Mouse (Mus musculus) midbrain, embryonic 10.5 days (tissue): ENCODE results near the gene Pdzd2. TPM values are rescaled to one million over a fixed set of nuclear protein-coding genes. Genes with fewer than 3 reads are reported as not detected.

Experiments used
- DNase-seq: peaks from one replicate; pipeline ENCODE4 v3.0.0-alpha.2; 2017; ENCODE audit warnings: low spot score
- H3K27ac ChIP-seq: fragments of 300-500 bp; sonication (generic); replicated peaks from 2 replicates; pipeline ENCODE4 v1.5.1; 2016; ENCODE audit warnings: mild to moderate bottlenecking
- H3K27me3 ChIP-seq: fragments of 300-500 bp; sonication (generic); 2 replicates; pipeline ENCODE4 v1.6.1; 2016; ENCODE audit warnings: low read depth, mild to moderate bottlenecking; ENCODE audit not compliant: poor library complexity, severe bottlenecking
- H3K36me3 ChIP-seq: fragments of 300-500 bp; sonication (generic); 2 replicates; pipeline ENCODE4 v1.6.1; 2016; ENCODE audit warnings: mild to moderate bottlenecking, moderate library complexity
- H3K4me1 ChIP-seq: fragments of 300-500 bp; sonication (generic); 2 replicates; pipeline ENCODE4 v1.6.1; 2016
- H3K4me3 ChIP-seq: fragments of 300-500 bp; sonication (generic); 2 replicates; pipeline ENCODE4 v1.5.1; 2016; ENCODE audit warnings: mild to moderate bottlenecking, moderate library complexity
- H3K9me3 ChIP-seq: fragments of 300-500 bp; sonication (generic); replicated peaks from 2 replicates; pipeline ENCODE4 v1.6.1; 2016; ENCODE audit warnings: mild to moderate bottlenecking
- WGBS: fragments of 180-500 bp; shearing (Covaris S2); methylation state at CpG from one replicate; pipeline ENCODE4 v1.1.7; 2016; 5-methylcytosine and 5-hydroxymethylcytosine counted together
- polyA plus RNA-seq: library from polyadenylated mRNA; unstranded; fragments of >200 nt; fragmentation: Nextera tagmentation; extraction: Ambion mirVana; gene quantifications from 2 replicates; pipeline ENCODE4 v1.2.1, GENCODE M21; 2016

The Pdzd2 gene
- polyA plus RNA-seq, 1 experiment from 2014 or later: 6.1 TPM

DNA sequence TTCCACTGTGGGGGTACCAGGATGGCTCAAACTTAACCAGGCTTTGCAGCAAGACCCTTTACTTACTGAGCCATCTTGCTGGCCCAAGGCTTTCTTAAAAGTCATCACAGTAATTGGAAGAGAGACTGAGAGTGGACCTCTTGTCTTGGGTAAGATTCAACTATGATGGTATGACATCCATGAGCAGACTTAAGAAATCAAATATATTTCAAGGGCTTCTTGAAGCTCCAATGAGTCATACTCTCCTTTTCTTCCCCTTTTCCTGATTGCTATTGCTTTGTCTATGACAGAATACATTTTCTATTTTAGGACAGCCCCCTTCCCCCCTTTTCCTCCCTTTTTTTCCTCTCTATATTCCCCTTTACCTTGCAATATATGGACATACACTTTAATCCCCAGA lies 306.8 kb downstream of the Pdzd2 start:
- Histone ChIP-seq H3K4me1 (peaks cover 52% of the 10 kb centered on the region), H3K27me3 (no peaks in the 10 kb centered on the region), H3K9me3 (no peaks in the 10 kb centered on the region), H3K27ac (peak overlapping the region; percentile 59; the same call in 1 of the 2 replicates), H3K4me3 (no peak overlapping the region), H3K36me3 (no peaks in the 10 kb centered on the region)
- DNase-seq: no peak

DNA sequence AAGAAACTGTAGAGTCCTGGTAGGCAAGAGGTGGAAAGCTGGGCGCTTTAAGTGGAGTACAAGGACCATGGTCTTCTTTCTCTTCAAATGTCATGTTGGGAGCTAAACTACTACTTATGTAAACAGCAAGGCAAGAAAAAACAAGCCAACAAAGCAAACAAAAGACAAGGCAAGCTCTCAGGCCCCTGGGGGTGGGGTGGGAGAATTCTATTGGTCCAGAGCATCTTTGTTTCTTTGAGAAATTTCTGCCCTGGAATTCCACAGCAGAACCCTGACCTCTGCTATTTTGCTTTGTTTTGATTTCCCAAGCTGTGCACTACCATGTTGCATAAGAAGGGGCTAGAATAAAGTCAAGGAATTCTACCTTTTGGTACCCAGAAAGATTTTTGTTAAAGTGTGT lies 307.4 kb downstream of the Pdzd2 start:
- WGBS: 65% methylated on average over 1 of the region's 1 CpGs
- no peak for DNase-seq
- Histone ChIP-seq H3K27ac (peak overlapping the region; percentile 59), H3K4me1 (peaks cover 52% of the 10 kb centered on the region), H3K27me3 (no peaks in the 10 kb centered on the region), H3K4me3 (no peak overlapping the region), H3K9me3 (no peaks in the 10 kb centered on the region), H3K36me3 (no peaks in the 10 kb centered on the region)

DNA sequence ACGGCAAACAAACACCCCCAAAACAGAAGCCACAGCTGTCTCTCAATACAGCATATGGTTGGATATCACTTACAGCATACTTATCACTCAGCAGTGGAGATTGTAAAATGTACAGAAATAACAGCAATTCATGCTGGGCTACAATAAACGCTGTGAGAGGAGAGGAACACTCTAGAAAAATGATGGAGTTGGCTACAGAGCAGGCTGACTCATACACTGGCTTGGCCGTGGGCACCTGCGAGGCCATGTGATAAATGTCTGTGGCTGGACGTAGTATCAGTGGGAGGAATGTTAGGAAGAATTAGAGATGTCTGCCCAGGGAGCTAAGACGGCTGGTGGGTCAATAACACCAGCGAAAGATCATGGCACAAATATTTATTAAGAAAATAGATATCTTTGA lies 308.0 kb downstream of the Pdzd2 start:
- Histone ChIP-seq H3K27ac (peak overlapping the region; percentile 59), H3K4me3 (no peak overlapping the region), H3K27me3 (no peaks in the 10 kb centered on the region), H3K36me3 (no peaks in the 10 kb centered on the region), H3K4me1 (peaks cover 52% of the 10 kb centered on the region), H3K9me3 (no peaks in the 10 kb centered on the region)
- WGBS: 84% methylated on average over 7 of the region's 7 CpGs
- no peak for DNase-seq

DNA sequence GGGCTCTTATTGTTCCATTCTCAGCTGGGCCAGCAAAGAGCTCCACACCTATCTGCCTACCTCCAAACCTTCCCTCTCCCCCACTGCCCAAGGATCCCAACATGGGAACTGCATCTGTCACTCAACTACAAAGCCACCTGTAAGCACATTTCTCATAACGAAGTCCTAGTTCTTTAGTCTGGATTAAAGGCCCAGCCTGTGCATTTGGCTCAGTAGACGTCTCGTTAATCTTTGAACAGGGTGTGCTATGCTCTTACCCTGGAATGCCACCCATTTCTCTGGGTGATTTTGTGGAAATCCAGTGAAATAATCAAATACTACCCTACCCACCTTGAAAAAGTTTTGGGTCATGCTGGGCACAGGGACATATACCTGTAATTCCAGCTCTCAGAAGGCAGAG lies 308.5 kb downstream of the Pdzd2 start:
- H3K4me1 ChIP-seq: peaks cover 48% of the 10 kb centered on the region
- H3K4me3 ChIP-seq: no peak overlapping the region
- no peaks in the 10 kb centered on the region for H3K27me3 ChIP-seq
- WGBS: 89% methylated on average over 3 of the region's 3 CpGs
- H3K36me3 ChIP-seq: no peaks in the 10 kb centered on the region
- no peak overlapping the region; the same call in 1 of the 2 replicates for H3K27ac ChIP-seq
- H3K9me3 ChIP-seq: no peaks in the 10 kb centered on the region
- no peak for DNase-seq

DNA sequence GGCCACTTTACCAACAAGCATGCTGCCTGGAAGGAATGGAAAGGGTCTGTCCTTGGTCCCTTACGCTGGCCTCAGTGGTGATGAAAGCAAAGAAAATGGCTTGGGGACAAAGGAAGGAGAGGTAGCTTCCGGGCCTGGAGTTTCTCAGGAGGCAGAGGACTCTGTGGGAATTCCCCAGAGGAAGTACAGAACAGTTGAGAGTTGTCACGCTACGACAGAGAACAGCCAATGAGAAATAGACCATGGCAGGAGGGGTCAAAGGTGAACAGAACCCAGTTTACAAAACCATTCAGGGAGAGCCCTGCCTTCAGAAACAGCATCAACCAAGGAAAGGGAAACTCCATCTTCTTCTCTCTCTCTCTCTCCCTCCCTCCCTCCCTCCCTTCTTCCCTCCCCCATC lies 309.1 kb downstream of the Pdzd2 start:
- Histone ChIP-seq H3K27me3 (no peaks in the 10 kb centered on the region), H3K36me3 (no peaks in the 10 kb centered on the region), H3K4me3 (no peak overlapping the region), H3K9me3 (no peaks in the 10 kb centered on the region), H3K27ac (peak overlapping the region; percentile 55), H3K4me1 (peaks cover 45% of the 10 kb centered on the region)
- WGBS: 52% methylated on average over 4 of the region's 4 CpGs
- DNase-seq: no peak

DNA sequence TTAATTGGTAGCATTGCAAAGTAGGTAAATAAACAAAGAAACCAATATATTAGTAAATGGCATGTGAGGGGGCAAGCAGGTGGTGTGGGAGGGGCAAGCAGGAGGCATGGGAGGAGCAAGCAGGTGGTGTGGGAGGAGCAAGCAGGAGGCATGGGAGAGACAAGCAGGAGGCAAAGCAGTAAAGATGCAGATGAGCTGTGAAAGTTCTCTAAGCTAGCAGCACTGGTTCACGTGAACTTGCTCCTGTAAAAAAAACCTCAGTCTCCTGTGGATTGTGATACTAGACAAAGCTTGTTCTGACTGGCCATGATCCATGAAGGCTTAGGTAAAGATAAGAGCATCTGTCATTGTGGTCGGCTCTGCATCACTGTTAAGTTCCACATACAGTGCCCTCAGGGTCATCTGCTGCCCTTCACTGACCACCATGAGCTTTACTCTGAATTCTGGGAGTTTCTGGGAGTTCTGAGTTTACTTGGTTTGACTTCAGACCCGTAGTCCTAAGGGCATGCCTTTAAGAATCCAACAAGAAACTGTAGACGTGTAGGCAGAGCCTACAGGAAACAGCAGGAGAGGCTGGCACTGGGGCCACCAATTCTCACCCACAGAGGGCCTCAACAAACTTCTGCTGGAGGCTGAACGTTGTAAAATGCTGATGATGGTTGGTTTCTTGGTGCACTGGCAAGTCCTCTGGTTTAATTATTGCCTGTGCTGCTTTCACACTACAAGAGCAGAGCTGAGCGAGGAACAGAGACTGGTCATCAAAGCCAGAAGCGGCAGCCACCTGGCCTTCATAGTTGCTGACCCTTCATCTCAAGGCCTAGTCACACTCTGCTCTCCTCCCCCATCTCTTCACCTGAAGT lies 309.9 kb downstream of the Pdzd2 start:
- Histone ChIP-seq H3K4me1 (peaks cover 51% of the 10 kb centered on the region), H3K27me3 (no peaks in the 10 kb centered on the region), H3K9me3 (no peaks in the 10 kb centered on the region), H3K27ac (peak overlapping the region; percentile 55), H3K4me3 (no peak overlapping the region), H3K36me3 (no peaks in the 10 kb centered on the region)
- WGBS: 80% methylated on average over 7 of the region's 7 CpGs
- no peak for DNase-seq

DNA sequence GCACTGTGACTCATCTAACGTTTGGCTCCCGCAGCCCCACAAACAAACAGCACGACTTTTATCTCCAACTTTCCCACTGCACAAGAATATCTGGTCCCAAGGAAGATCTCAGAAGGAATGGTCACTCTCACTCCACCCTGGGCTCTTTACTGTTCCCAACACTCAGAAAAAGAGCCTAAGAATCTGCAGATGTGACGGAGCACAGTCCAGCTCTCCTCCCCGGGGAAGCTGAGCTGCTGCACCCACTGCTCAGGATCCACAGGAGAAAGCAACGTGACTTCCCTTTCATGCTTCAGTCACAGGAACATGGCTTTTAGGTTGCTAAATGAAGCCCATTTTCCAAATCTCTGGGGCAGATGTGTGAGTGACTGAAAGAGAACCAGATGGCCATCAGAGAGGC lies 311.9 kb downstream of the Pdzd2 start:
- no peaks in the 10 kb centered on the region for H3K36me3 ChIP-seq
- no peaks in the 10 kb centered on the region for H3K9me3 ChIP-seq
- H3K27me3 ChIP-seq: no peaks in the 10 kb centered on the region
- no peak overlapping the region for H3K4me3 ChIP-seq
- no peak overlapping the region; the same call in 1 of the 2 replicates for H3K27ac ChIP-seq
- no peak for DNase-seq
- WGBS: 90% methylated on average over 6 of the region's 6 CpGs
- H3K4me1 ChIP-seq: peaks cover 47% of the 10 kb centered on the region

DNA sequence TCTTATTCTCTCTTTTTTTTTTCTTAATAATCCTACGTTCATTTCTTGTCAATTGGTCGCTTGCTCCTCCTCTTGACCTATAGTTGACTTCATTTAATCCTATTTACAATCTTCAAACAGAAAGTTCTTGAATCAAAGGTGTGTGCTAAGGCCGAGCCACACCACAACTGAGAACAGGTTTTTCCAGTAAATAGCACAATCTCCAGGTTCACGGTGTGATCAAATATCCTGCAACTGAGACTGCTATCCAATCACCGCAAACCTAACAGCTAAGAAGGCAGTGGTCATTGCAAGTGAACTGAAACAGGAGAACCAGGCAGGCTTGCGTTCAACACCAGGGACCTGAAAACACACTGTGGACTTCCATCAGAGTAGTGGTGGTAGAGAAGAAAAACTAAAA lies 313.4 kb downstream of the Pdzd2 start:
- Histone ChIP-seq H3K4me3 (no peak overlapping the region), H3K27me3 (no peaks in the 10 kb centered on the region), H3K27ac (no peak overlapping the region), H3K9me3 (no peaks in the 10 kb centered on the region), H3K4me1 (peaks cover 34% of the 10 kb centered on the region), H3K36me3 (no peaks in the 10 kb centered on the region)
- DNase-seq: no peak
- WGBS: 89% methylated on average over 6 of the region's 6 CpGs

DNA sequence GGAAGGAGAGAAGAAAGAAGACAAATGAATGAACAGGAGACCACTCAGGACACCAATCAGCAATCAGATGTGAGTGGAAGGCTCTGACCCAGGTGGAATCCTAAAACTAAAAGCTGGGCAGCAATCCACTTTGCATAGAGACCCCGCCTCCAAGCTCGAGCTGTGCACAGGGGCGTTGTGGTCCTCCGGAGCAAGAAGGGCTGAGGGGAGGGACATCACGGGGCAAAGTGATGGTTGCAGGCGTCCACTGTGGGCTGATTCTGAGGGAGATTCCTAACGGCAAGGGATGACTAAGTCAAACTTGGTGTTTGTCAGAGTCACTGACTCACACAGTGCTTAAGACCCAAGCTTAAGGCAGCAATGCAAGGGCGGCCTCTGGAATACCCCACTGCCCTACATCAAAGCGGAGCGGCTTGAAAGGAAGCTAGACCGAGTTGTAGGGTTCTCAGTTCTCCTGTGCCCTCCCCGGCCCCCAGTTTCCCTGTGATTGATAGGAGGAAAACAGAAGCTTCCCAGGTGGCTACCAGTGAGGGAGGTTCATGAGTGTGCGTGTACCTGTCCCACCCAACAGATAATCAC lies 314.6 kb downstream of the Pdzd2 start:
- H3K4me3 ChIP-seq: no peak overlapping the region
- no peak for DNase-seq
- WGBS: 49% methylated on average over 13 of the region's 13 CpGs

DNA sequence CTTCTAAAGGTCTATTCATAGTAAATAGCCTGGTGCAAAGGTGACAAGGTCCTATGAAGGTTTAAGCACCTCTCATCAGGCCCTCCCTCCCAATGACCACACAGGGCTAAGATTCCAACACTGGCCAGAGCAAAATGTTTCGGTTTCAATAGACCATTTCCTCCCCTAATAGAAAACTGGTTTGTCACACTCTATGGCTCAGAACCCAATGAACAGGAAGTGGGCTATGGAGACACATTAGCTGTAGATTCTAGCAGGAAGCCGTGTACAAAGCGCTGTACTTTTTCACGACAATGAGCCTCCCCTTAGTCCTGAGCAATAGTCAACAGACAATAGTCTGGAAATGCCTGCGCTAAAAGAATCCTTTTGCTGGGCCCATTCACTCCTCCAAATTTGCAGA lies 315.5 kb downstream of the Pdzd2 start:
- H3K9me3 ChIP-seq: no peaks in the 10 kb centered on the region
- no peak overlapping the region for H3K4me3 ChIP-seq
- no peaks in the 10 kb centered on the region for H3K36me3 ChIP-seq
- no peak overlapping the region for H3K27ac ChIP-seq
- H3K4me1 ChIP-seq: peaks cover 22% of the 10 kb centered on the region
- DNase-seq: no peak
- 61% methylated on average over 5 of the region's 5 CpGs for WGBS
- no peaks in the 10 kb centered on the region for H3K27me3 ChIP-seq

More for the DNA sequence above, 314.6 kb downstream of the Pdzd2 start:
- H3K4me1 ChIP-seq: peaks cover 23% of the 10 kb centered on the region
- H3K27ac ChIP-seq: peak overlapping the region; percentile 57; the same call in 1 of the 2 replicates
- no peaks in the 10 kb centered on the region for H3K36me3 ChIP-seq
- no peaks in the 10 kb centered on the region for H3K9me3 ChIP-seq
- H3K27me3 ChIP-seq: no peaks in the 10 kb centered on the region

DNA sequence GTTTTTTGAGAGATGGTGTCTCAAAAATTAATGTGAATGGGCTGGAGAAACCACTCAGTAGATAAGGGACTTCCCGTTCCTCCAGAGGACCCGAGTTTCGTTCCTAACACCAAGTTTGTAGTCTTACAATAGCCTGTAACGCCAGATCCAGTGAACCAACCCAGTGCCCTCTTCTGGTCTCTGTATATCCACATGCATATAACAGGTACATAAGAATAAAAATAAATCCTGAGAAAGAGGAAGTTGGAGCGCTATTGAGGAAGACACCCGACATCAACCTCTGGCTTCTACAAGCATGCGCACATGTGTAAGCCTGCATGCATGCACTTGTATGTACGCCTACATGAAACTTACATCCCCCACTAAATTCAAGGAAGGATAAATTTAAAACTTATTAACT lies 318.8 kb downstream of the Pdzd2 start:
- Histone ChIP-seq H3K4me1 (peaks cover 18% of the 10 kb centered on the region), H3K27ac (no peak overlapping the region), H3K27me3 (no peaks in the 10 kb centered on the region), H3K36me3 (no peaks in the 10 kb centered on the region), H3K4me3 (no peak overlapping the region), H3K9me3 (no peaks in the 10 kb centered on the region)
- DNase-seq: no peak
- 94% methylated on average over 8 of the region's 8 CpGs for WGBS

DNA sequence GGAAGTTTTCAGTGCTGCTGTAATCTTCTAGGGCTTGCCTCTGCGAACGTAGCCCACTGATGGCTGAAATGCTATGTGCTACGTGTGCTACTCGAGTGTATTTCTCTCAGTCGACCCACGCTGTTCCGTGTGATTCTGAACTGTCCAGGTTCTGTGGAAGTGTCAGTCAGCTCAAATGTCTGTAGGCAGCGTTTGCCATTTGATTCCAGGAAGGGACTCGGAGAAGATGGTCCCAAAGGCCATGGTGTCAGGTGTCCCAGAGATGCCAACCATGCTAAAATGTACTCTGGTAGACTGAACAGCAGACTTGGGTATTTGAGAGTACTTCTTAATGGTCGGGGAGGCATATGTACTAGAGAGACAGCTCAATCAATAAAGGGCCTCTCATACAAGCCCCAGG lies 319.3 kb downstream of the Pdzd2 start:
- no peaks in the 10 kb centered on the region for H3K9me3 ChIP-seq
- no peaks in the 10 kb centered on the region for H3K27me3 ChIP-seq
- H3K36me3 ChIP-seq: no peaks in the 10 kb centered on the region
- H3K27ac ChIP-seq: no peak overlapping the region
- WGBS: 91% methylated on average over 10 of the region's 10 CpGs
- H3K4me1 ChIP-seq: peaks cover 15% of the 10 kb centered on the region
- DNase-seq: no peak
- H3K4me3 ChIP-seq: no peak overlapping the region

DNA sequence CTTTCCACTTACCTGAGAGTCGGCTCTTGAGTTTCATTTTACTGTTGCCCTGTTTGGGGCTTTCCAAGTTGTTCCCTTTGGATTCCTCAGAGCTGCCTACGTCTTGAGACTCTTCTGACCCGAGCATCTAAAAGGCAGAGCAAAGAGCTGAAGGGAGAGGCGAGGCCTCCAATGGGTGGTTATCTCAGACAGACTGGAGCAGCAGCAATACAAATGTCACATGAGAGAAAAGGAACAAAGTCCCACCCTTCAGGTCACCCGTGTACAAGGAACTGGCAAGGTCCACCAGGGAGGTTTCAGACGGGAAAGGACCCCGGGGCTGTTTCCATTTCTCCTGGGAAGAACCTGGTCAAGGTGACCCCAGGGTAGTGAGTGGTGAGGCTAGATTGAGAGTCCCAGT lies 320.3 kb downstream of the Pdzd2 start:
- DNase-seq: no peak
- H3K27me3 ChIP-seq: no peaks in the 10 kb centered on the region
- no peaks in the 10 kb centered on the region for H3K36me3 ChIP-seq
- H3K9me3 ChIP-seq: no peaks in the 10 kb centered on the region
- 76% methylated on average over 7 of the region's 7 CpGs for WGBS
- no peak overlapping the region; the same call in 1 of the 2 replicates for H3K27ac ChIP-seq
- no peak overlapping the region for H3K4me3 ChIP-seq
- peaks cover 5% of the 10 kb centered on the region for H3K4me1 ChIP-seq
